Mouse (Mus musculus): ENCODE measurements around the gene Adcy2. TPM values are rescaled to one million over a fixed set of nuclear protein-coding genes. Genes with fewer than 3 reads are reported as not detected.

The Adcy2 gene
- polyA plus RNA-seq, 2 experiments, result 0.33 to 0.38 TPM

DNA sequence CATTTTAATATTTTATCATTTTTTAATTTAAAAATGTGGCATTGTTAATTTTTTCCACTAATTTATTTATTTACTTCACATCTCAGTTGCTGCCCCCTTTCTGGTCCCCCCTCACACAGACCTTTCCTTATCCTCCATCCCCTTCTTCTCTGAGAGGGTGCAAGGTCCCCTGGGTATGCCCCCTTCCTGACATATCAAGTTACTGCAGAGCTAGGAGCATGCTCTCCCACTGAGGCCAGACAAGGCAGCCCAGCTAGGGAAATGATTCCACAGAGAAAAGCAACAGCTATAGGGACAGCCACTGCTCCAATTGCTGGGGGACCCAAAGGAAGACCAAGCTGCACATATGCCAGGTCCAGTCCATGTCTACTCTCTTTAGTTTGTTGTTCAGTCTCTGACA, 163.2 kb downstream of the Adcy2 start:
- H3K9ac ChIP-seq (replicated peaks), result no peak overlapping the region
- no peak overlapping the region for H3K4me2 ChIP-seq (ENCODE audit: low read depth)
- H3K4me1 ChIP-seq (replicated peaks; ENCODE audit: control insufficient read depth in 2 of 2, insufficient read depth in 2 of 2, low read length in 1 of 2), result no peaks in the 10 kb centered on the region
- H3K4me3 ChIP-seq (ENCODE audit: insufficient read depth in 1 of 2, low read depth in 2 of 2, low read length in 2 of 2), result no peak overlapping the region
- no peaks in the 10 kb centered on the region for H3K9me3 ChIP-seq (ENCODE audit: control insufficient read depth, low read length)
- H3K27me3 ChIP-seq (ENCODE audit: control insufficient read depth, insufficient read depth, low read length), result no peaks in the 10 kb centered on the region
- TF ChIP-seq EP300 (IDR thresholded peaks at IDR 0.05; ENCODE audit: low read depth) (no peak), CTCF (IDR thresholded peaks at IDR 0.05; ENCODE audit: low read depth) (no peak)
- no peak overlapping the region for H3K27ac ChIP-seq
- no peak for DNase-seq (ENCODE audit: low read depth in 3 of 3, low spot score in 3 of 3)
- H3K36me3 ChIP-seq (replicated peaks; ENCODE audit: control insufficient read depth, insufficient read depth, low read depth), result no peaks in the 10 kb centered on the region
- ATAC-seq (ENCODE audit: insufficient read depth), result no peak

DNA sequence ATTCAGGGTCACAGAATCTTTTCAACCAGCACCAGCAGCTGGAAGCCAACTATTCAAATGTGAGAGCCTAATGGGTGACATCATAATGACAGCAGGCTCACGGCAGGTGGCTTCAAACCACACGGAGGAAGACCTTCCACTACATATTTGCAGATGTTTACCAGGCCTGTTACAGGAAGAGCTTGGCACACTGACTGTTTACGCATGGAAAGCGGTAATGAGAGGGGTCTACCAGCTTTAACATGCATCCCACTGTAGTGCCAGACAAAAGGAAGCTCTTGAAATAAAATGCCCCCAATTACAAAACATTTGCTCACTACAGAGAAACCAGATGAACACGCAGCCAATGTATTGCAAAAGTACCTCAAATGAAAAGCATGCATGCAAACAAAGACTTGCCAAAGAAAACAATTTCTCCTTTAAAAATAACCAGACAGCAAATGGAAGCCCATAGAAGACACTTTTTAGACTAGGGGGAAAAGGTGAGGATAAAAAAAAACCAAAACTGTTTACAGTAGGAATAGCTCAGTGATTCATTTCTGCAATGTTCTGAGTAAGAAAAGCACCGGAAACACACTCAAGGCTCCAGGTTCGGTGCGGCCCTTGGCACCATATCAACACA, 163.8 kb downstream of the Adcy2 start:
- Histone ChIP-seq H3K4me1 (replicated peaks; ENCODE audit: control insufficient read depth in 2 of 2, insufficient read depth in 2 of 2, low read length in 1 of 2) (no peaks in the 10 kb centered on the region), H3K4me3 (ENCODE audit: insufficient read depth in 1 of 2, low read depth in 2 of 2, low read length in 2 of 2) (no peak overlapping the region), H3K36me3 (replicated peaks; ENCODE audit: control insufficient read depth, insufficient read depth, low read depth) (no peaks in the 10 kb centered on the region), H3K27me3 (ENCODE audit: control insufficient read depth, insufficient read depth, low read length) (no peaks in the 10 kb centered on the region), H3K9ac (replicated peaks) (no peak overlapping the region), H3K4me2 (ENCODE audit: low read depth) (no peak overlapping the region), H3K9me3 (ENCODE audit: control insufficient read depth, low read length) (no peaks in the 10 kb centered on the region), H3K27ac (no peak overlapping the region)
- no peak for DNase-seq (ENCODE audit: low read depth in 3 of 3, low spot score in 3 of 3)
- TF ChIP-seq EP300 (IDR thresholded peaks at IDR 0.05; ENCODE audit: low read depth), result no peak
- no peak for TF ChIP-seq CTCF (IDR thresholded peaks at IDR 0.05; ENCODE audit: low read depth)
- no peak for ATAC-seq (ENCODE audit: insufficient read depth)
- 53% methylated on average over 8 of the region's 8 CpGs for WGBS (ENCODE audit: insufficient replicate concordance)

GRCm38 (mm10) chr13:68832141-68832540, 167.2 kb downstream of the Adcy2 start:
- Histone ChIP-seq H3K27me3 (ENCODE audit: control insufficient read depth, insufficient read depth, low read length) (no peaks in the 10 kb centered on the region), H3K36me3 (replicated peaks; ENCODE audit: control insufficient read depth, insufficient read depth, low read depth) (no peaks in the 10 kb centered on the region), H3K27ac (no peak overlapping the region), H3K4me1 (replicated peaks; ENCODE audit: control insufficient read depth in 2 of 2, insufficient read depth in 2 of 2, low read length in 1 of 2) (no peaks in the 10 kb centered on the region), H3K9me3 (ENCODE audit: control insufficient read depth, low read length) (no peaks in the 10 kb centered on the region), H3K9ac (replicated peaks) (no peak overlapping the region), H3K4me2 (ENCODE audit: low read depth) (no peak overlapping the region), H3K4me3 (ENCODE audit: insufficient read depth in 1 of 2, low read depth in 2 of 2, low read length in 2 of 2) (no peak overlapping the region)
- ATAC-seq (ENCODE audit: insufficient read depth) (no peak), DNase-seq (ENCODE audit: low read depth in 3 of 3, low spot score in 3 of 3) (no peak)
- TF ChIP-seq EP300 (IDR thresholded peaks at IDR 0.05; ENCODE audit: low read depth) (no peak), CTCF (IDR thresholded peaks at IDR 0.05; ENCODE audit: low read depth) (no peak)
- WGBS (ENCODE audit: insufficient replicate concordance), result 56% methylated on average over 5 of the region's 5 CpGs

- H3K4me1 ChIP-seq (replicated peaks; ENCODE audit: control insufficient read depth in 2 of 2, insufficient read depth in 2 of 2, low read length in 1 of 2), result no peaks in the 10 kb centered on the region
- 56% methylated on average over 6 of the region's 6 CpGs for WGBS (ENCODE audit: insufficient replicate concordance)
Observed at GRCm38 (mm10) chr13:68830030-68830759, 169.1 kb downstream of the Adcy2 start.

GRCm38 (mm10) chr13:68828441-68828840, 170.9 kb downstream of the Adcy2 start:
- H3K9ac ChIP-seq (replicated peaks), result no peak overlapping the region
- 60% methylated on average over 4 of the region's 4 CpGs for WGBS (ENCODE audit: insufficient replicate concordance)
- no peak overlapping the region for H3K4me3 ChIP-seq (ENCODE audit: insufficient read depth in 1 of 2, low read depth in 2 of 2, low read length in 2 of 2)
- H3K27ac ChIP-seq, result no peak overlapping the region
- no peak for ATAC-seq (ENCODE audit: insufficient read depth)
- H3K9me3 ChIP-seq (ENCODE audit: control insufficient read depth, low read length), result no peaks in the 10 kb centered on the region
- DNase-seq (ENCODE audit: low read depth in 3 of 3, low spot score in 3 of 3), result no peak
- H3K4me2 ChIP-seq (ENCODE audit: low read depth), result no peak overlapping the region
- TF ChIP-seq EP300 (IDR thresholded peaks at IDR 0.05; ENCODE audit: low read depth) (no peak), CTCF (IDR thresholded peaks at IDR 0.05; ENCODE audit: low read depth) (no peak)
- no peaks in the 10 kb centered on the region for H3K36me3 ChIP-seq (replicated peaks; ENCODE audit: control insufficient read depth, insufficient read depth, low read depth)
- H3K27me3 ChIP-seq (ENCODE audit: control insufficient read depth, insufficient read depth, low read length), result no peaks in the 10 kb centered on the region
- H3K4me1 ChIP-seq (replicated peaks; ENCODE audit: control insufficient read depth in 2 of 2, insufficient read depth in 2 of 2, low read length in 1 of 2), result no peaks in the 10 kb centered on the region

More at GRCm38 (mm10) chr13:68830030-68830759, 169.1 kb downstream of the Adcy2 start:
- ATAC-seq (ENCODE audit: insufficient read depth) (no peak), DNase-seq (ENCODE audit: low read depth in 3 of 3, low spot score in 3 of 3) (no peak)
- Histone ChIP-seq H3K4me3 (ENCODE audit: insufficient read depth in 1 of 2, low read depth in 2 of 2, low read length in 2 of 2) (no peak overlapping the region), H3K9ac (replicated peaks) (no peak overlapping the region), H3K27ac (no peak overlapping the region), H3K36me3 (replicated peaks; ENCODE audit: control insufficient read depth, insufficient read depth, low read depth) (no peaks in the 10 kb centered on the region), H3K4me2 (ENCODE audit: low read depth) (no peak overlapping the region), H3K9me3 (ENCODE audit: control insufficient read depth, low read length) (no peaks in the 10 kb centered on the region), H3K27me3 (ENCODE audit: control insufficient read depth, insufficient read depth, low read length) (no peaks in the 10 kb centered on the region)
- TF ChIP-seq CTCF (IDR thresholded peaks at IDR 0.05; ENCODE audit: low read depth) (no peak), EP300 (IDR thresholded peaks at IDR 0.05; ENCODE audit: low read depth) (no peak)

All from liver, embryonic 14.5 days (tissue).